Mouse (Mus musculus) cerebellum, adult 9-11 months (tissue): ENCODE data around the gene Itga3.

Experiments
- DNase-seq: peaks from one replicate; pipeline ENCODE4 v3.0.0; 2022

Gene Itga3

GRCm38 (mm10) chr11:95076536-95077111, at the start of gene Itga3:
Gene Itga3 (minus strand): TSS chr11:95076801.
- DNase-seq, result peak; percentile 87

- no peak for DNase-seq
Observed at GRCm38 (mm10) chr11:95125366-95125948, 48.9 kb upstream of the Itga3 start.

- no peak for DNase-seq
Observed at GRCm38 (mm10) chr11:95122100-95122489, 45.5 kb upstream of the Itga3 start.

GRCm38 (mm10) chr11:95121161-95122099, 44.8 kb upstream of the Itga3 start:
- DNase-seq, result no peak

- DNase-seq, result no peak
Observed at GRCm38 (mm10) chr11:95120633-95121020, 44.0 kb upstream of the Itga3 start.

GRCm38 (mm10) chr11:95119990-95120632, 43.5 kb upstream of the Itga3 start, which contains the start of gene Dlx3:
Gene Dlx3 (plus strand): TSS chr11:95120119.
- DNase-seq, result no peak

GRCm38 (mm10) chr11:95118505-95118904, 41.9 kb upstream of the Itga3 start:
- peak; percentile 50 for DNase-seq

GRCm38 (mm10) chr11:95117030-95117429, 40.4 kb upstream of the Itga3 start:
- peak; percentile 63 for DNase-seq

- no peak for DNase-seq
Observed at GRCm38 (mm10) chr11:95110081-95110480, 33.5 kb upstream of the Itga3 start.

- no peak for DNase-seq
Observed at GRCm38 (mm10) chr11:95109000-95109399, 32.4 kb upstream of the Itga3 start.

GRCm38 (mm10) chr11:95106440-95107236, 30.0 kb upstream of the Itga3 start:
- peak; percentile 85 for DNase-seq

GRCm38 (mm10) chr11:95105274-95105874, 28.8 kb upstream of the Itga3 start:
- DNase-seq, result no peak

GRCm38 (mm10) chr11:95104266-95104665, 27.7 kb upstream of the Itga3 start:
- DNase-seq, result no peak

GRCm38 (mm10) chr11:95102161-95102904, 25.7 kb upstream of the Itga3 start:
- DNase-seq, result no peak

GRCm38 (mm10) chr11:95101071-95101788, 24.6 kb upstream of the Itga3 start:
- no peak for DNase-seq

- DNase-seq, result no peak
Observed at GRCm38 (mm10) chr11:95100393-95100792, 23.8 kb upstream of the Itga3 start.

GRCm38 (mm10) chr11:95098346-95099095, 21.9 kb upstream of the Itga3 start:
- DNase-seq, result no peak

GRCm38 (mm10) chr11:95097889-95098288, 21.3 kb upstream of the Itga3 start:
- no peak for DNase-seq

GRCm38 (mm10) chr11:95096608-95097373, 20.2 kb upstream of the Itga3 start:
- no peak for DNase-seq
